Mouse (Mus musculus): ENCODE measurements around the gene L2hgdh. TPM values are rescaled to one million over a fixed set of nuclear protein-coding genes. Genes with fewer than 3 reads are reported as not detected.

Gene L2hgdh
- total RNA-seq (2014; rRNA removed): 12.3 and 13.3 TPM in 2 replicates
- polyA plus RNA-seq (2015; fragmentation: Nextera tagmentation; extraction: Ambion mirVana): 5.7 and 8.5 TPM in 2 replicates

- H3K9ac ChIP-seq: peak within 1 kb of the TSS; percentile 60
- H3K4me1 ChIP-seq (ENCODE audit: insufficient read depth): peaks cover 14% of the 10 kb centered on the region
- TF ChIP-seq CTCF (IDR thresholded peaks at IDR 0.05; ENCODE audit: low read depth): 0 out of 2 replicates have a peak, but pooled peaks have one; percentile 10
- peak within 1 kb of the TSS; percentile 60 for H3K4me3 ChIP-seq (ENCODE audit: low read depth, low read length)
- 0 out of 2 replicates have a peak within 1 kb of the TSS, but pooled peaks have one; percentile 41 for H3K27ac ChIP-seq (ENCODE audit: low read depth, low read length)
- H3K4me2 ChIP-seq (ENCODE audit: low read depth): peak within 1 kb of the TSS; percentile 96
- H3K27me3 ChIP-seq (ENCODE audit: insufficient read depth, low read length): no peaks in the 10 kb centered on the region
- under 1% methylated on average over 60 of the region's 60 CpGs for WGBS
- peak; percentile 96 for ATAC-seq
- no peaks in the 10 kb centered on the region for H3K9me3 ChIP-seq (ENCODE audit: low read length)
- peak; percentile 92 for DNase-seq
- no peaks in the 10 kb centered on the region for H3K36me3 ChIP-seq (ENCODE audit: insufficient read depth)
These were observed at the start of gene L2hgdh, which contains the start of gene Atp5s for GRCm38 (mm10) chr12:69724711-69725460. Gene L2hgdh, minus strand, starts transcription at chr12:69724873. Gene Atp5s, plus strand, starts transcription at chr12:69724950.

GRCm38 (mm10) chr12:69768841-69769240, 44.2 kb upstream of the L2hgdh start:
- Histone ChIP-seq H3K36me3 (ENCODE audit: insufficient read depth) (no peaks in the 10 kb centered on the region), H3K27me3 (ENCODE audit: insufficient read depth, low read length) (no peaks in the 10 kb centered on the region), H3K27ac (ENCODE audit: low read depth, low read length) (no peak overlapping the region), H3K9me3 (ENCODE audit: low read length) (no peaks in the 10 kb centered on the region), H3K9ac (no peak overlapping the region), H3K4me1 (ENCODE audit: insufficient read depth) (no peaks in the 10 kb centered on the region), H3K4me2 (ENCODE audit: low read depth) (no peak overlapping the region), H3K4me3 (ENCODE audit: low read depth, low read length) (no peak overlapping the region)
- 81% methylated on average over 2 of the region's 2 CpGs for WGBS
- DNase-seq: no peak
- TF ChIP-seq CTCF (IDR thresholded peaks at IDR 0.05; ENCODE audit: low read depth): no peak
- ATAC-seq: no peak

GRCm38 (mm10) chr12:69767476-69768258, 43.0 kb upstream of the L2hgdh start:
- H3K4me3 ChIP-seq (ENCODE audit: low read depth, low read length): no peak overlapping the region
- no peaks in the 10 kb centered on the region for H3K4me1 ChIP-seq (ENCODE audit: insufficient read depth)
- 20% methylated on average over 9 of the region's 9 CpGs for WGBS
- H3K9ac ChIP-seq: no peak overlapping the region
- no peak for ATAC-seq
- no peaks in the 10 kb centered on the region for H3K9me3 ChIP-seq (ENCODE audit: low read length)
- H3K4me2 ChIP-seq (ENCODE audit: low read depth): no peak overlapping the region
- TF ChIP-seq CTCF (IDR thresholded peaks at IDR 0.05; ENCODE audit: low read depth): no peak
- no peaks in the 10 kb centered on the region for H3K27me3 ChIP-seq (ENCODE audit: insufficient read depth, low read length)
- H3K36me3 ChIP-seq (ENCODE audit: insufficient read depth): no peaks in the 10 kb centered on the region
- no peak overlapping the region for H3K27ac ChIP-seq (ENCODE audit: low read depth, low read length)
- DNase-seq: no peak

GRCm38 (mm10) chr12:69766185-69766904, 41.7 kb upstream of the L2hgdh start:
- Histone ChIP-seq H3K4me2 (ENCODE audit: low read depth) (no peak overlapping the region), H3K9ac (no peak overlapping the region), H3K4me1 (ENCODE audit: insufficient read depth) (no peaks in the 10 kb centered on the region), H3K27ac (ENCODE audit: low read depth, low read length) (no peak overlapping the region), H3K4me3 (ENCODE audit: low read depth, low read length) (no peak overlapping the region), H3K27me3 (ENCODE audit: insufficient read depth, low read length) (no peaks in the 10 kb centered on the region), H3K9me3 (ENCODE audit: low read length) (no peaks in the 10 kb centered on the region), H3K36me3 (ENCODE audit: insufficient read depth) (no peaks in the 10 kb centered on the region)
- no peak for TF ChIP-seq CTCF (IDR thresholded peaks at IDR 0.05; ENCODE audit: low read depth)
- ATAC-seq: no peak
- 89% methylated on average over 10 of the region's 10 CpGs for WGBS
- DNase-seq: no peak

- H3K9ac ChIP-seq: no peak overlapping the region
- 46% methylated on average over 9 of the region's 9 CpGs for WGBS
- ATAC-seq: no peak
- no peak overlapping the region for H3K4me2 ChIP-seq (ENCODE audit: low read depth)
- H3K4me1 ChIP-seq (ENCODE audit: insufficient read depth): 0 out of 2 replicates have a peak, but pooled peaks cover 3% of the 10 kb centered on the region
- no peak for DNase-seq
- no peak for TF ChIP-seq CTCF (IDR thresholded peaks at IDR 0.05; ENCODE audit: low read depth)
- H3K36me3 ChIP-seq (ENCODE audit: insufficient read depth): no peaks in the 10 kb centered on the region
- no peak overlapping the region for H3K27ac ChIP-seq (ENCODE audit: low read depth, low read length)
- no peaks in the 10 kb centered on the region for H3K9me3 ChIP-seq (ENCODE audit: low read length)
- no peaks in the 10 kb centered on the region for H3K27me3 ChIP-seq (ENCODE audit: insufficient read depth, low read length)
- no peak overlapping the region for H3K4me3 ChIP-seq (ENCODE audit: low read depth, low read length)
These were observed 40.9 kb upstream of the L2hgdh start for GRCm38 (mm10) chr12:69765543-69765942.

GRCm38 (mm10) chr12:69761603-69762002, 36.9 kb upstream of the L2hgdh start:
- no peaks in the 10 kb centered on the region for H3K9me3 ChIP-seq (ENCODE audit: low read length)
- no peak for TF ChIP-seq CTCF (IDR thresholded peaks at IDR 0.05; ENCODE audit: low read depth)
- 79% methylated on average over 2 of the region's 2 CpGs for WGBS
- H3K4me3 ChIP-seq (ENCODE audit: low read depth, low read length): no peak overlapping the region
- ATAC-seq (no peak), DNase-seq (no peak)
- H3K4me1 ChIP-seq (ENCODE audit: insufficient read depth): peaks cover 11% of the 10 kb centered on the region; the same call in 1 of the 2 replicates
- H3K9ac ChIP-seq: no peak overlapping the region
- no peaks in the 10 kb centered on the region for H3K27me3 ChIP-seq (ENCODE audit: insufficient read depth, low read length)
- H3K27ac ChIP-seq (ENCODE audit: low read depth, low read length): no peak overlapping the region
- H3K4me2 ChIP-seq (ENCODE audit: low read depth): no peak overlapping the region
- H3K36me3 ChIP-seq (ENCODE audit: insufficient read depth): no peaks in the 10 kb centered on the region

All from forebrain, postnatal 0 days (tissue).